Comparison of ENCODE assay signal across 11 mouse cellular contexts in the genomic region with DNA sequence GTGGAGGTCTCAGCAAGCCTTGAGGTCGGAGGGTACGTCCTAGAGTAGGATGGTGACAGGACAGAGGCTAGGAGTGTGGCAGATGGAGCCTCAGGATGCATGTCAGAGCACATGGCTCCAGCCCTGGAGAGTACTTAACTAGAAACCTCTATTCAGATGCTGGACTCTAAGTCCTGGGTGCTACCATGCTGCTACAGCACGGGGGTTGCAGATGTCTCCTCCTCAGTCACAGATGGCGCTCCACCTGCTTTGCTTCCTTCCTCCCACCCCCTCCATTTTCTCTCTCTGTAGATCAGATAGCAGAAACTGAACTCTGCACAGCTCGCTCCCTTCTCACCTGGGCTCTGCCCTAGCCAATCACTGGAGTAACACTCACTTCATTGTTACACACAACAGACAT.
DNase-seq lines count a peak whose midpoint lies in the region; ATAC-seq lines count a peak whose summit lies in the region.
"Had no signal": no experiment of that assay in that cellular context is flagged by ENCODE, and none has a peak within 500 bp of the region (broad histone marks: within the 10 kb centered on the region; RNA-seq: fewer than 3 reads in every experiment).

No protein-coding gene starts in this region.

- H3K4me3 ChIP-seq in limb, embryonic 13.5 days: no peak overlapping the region
- H3K4me3 ChIP-seq in limb, embryonic 10.5 days: no peak overlapping the region
- H3K4me3 ChIP-seq: heart, embryonic 15.5 days had no signal

- intact Hi-C loops in left cerebral cortex, postnatal 25 days (cut with DNase I): no loop called here

- peaks cover 65% of the 10 kb centered on the region for H3K4me1 ChIP-seq in limb, embryonic 13.5 days
- peaks cover 35% of the 10 kb centered on the region for H3K4me1 ChIP-seq in limb, embryonic 10.5 days

- no peak overlapping the region for H3K4me2 ChIP-seq in limb, embryonic 13.5 days (replicated peaks)
- H3K4me2 ChIP-seq: heart, embryonic 15.5 days had no signal

- 0 out of 2 replicates have a peak overlapping the region, but pooled peaks have one; percentile 15 for H3K27ac ChIP-seq in limb, embryonic 13.5 days
- no peak overlapping the region for H3K27ac ChIP-seq in limb, embryonic 10.5 days
- H3K27ac ChIP-seq: heart, embryonic 15.5 days had no signal

- H3K9ac ChIP-seq in limb, embryonic 13.5 days: no peak overlapping the region
- H3K9ac ChIP-seq: heart, embryonic 15.5 days had no signal

- H3K9me3 ChIP-seq in limb, embryonic 13.5 days: no peaks in the 10 kb centered on the region
- no peaks in the 10 kb centered on the region for H3K9me3 ChIP-seq in limb, embryonic 10.5 days (replicated peaks)
- H3K9me3 ChIP-seq: G1E; heart, embryonic 15.5 days had no signal

- no peak for DNase-seq in limb, embryonic 10.5 days (ENCODE audit: low spot score)
- DNase-seq in cerebellum, postnatal 10 days: peak; percentile 74 to 80
- peak; percentile 39 to 75 for DNase-seq in left cerebral cortex, postnatal 25 days (ENCODE audit: low spot score in 2 of 2)
- peak; percentile 60 for DNase-seq in thymus, postnatal 25 days
- DNase-seq in embryo, embryonic 10.5 days (ENCODE audit: low spot score): no peak
- DNase-seq in yolk sac, embryonic 10.5 days (ENCODE audit: low spot score): no peak
- DNase-seq: adrenal gland, postnatal 10 days; lung, postnatal 36 days had no signal

- WGBS in limb, embryonic 13.5 days: 83% methylated on average over 5 of the region's 5 CpGs
- 88% methylated on average over 5 of the region's 5 CpGs for WGBS in limb, embryonic 10.5 days

- H3K36me3 ChIP-seq in limb, embryonic 13.5 days: peaks cover 52% of the 10 kb centered on the region
- peaks cover 38% of the 10 kb centered on the region for H3K36me3 ChIP-seq in limb, embryonic 10.5 days

- no peaks in the 10 kb centered on the region for H3K27me3 ChIP-seq in limb, embryonic 13.5 days
- no peaks in the 10 kb centered on the region for H3K27me3 ChIP-seq in limb, embryonic 10.5 days (ENCODE audit: low read depth, poor library complexity, severe bottlenecking)
- H3K27me3 ChIP-seq: heart, embryonic 15.5 days had no signal

- no peak for ATAC-seq in limb, embryonic 13.5 days (ENCODE audit: low FRiP score, low read depth)

Comparison
In these comparisons a context has a peak if more than half of its experiments do, and no peak if none do; other contexts are left out.
1. DNase-seq: peak in cerebellum, postnatal 10 days (2 of 2), left cerebral cortex, postnatal 25 days (2 of 2) and thymus, postnatal 25 days (single experiment); none in limb, embryonic 10.5 days (single experiment), embryo, embryonic 10.5 days (single experiment) and yolk sac, embryonic 10.5 days (single experiment).